Mouse (Mus musculus) B cell, adult 2 months (primary cell): ENCODE data around the gene Nedd9.
"Not testable (repeated sequence)": the region's sequence is repeated elsewhere in the genome, so short reads cannot be mapped to it uniquely, and the experiment has no call there.

ENCODE experiments used
- DNase-seq, 2 experiments: peaks; one replicate each; pipeline ENCODE4 v3.0.0; 2022

The Nedd9 gene

DNA sequence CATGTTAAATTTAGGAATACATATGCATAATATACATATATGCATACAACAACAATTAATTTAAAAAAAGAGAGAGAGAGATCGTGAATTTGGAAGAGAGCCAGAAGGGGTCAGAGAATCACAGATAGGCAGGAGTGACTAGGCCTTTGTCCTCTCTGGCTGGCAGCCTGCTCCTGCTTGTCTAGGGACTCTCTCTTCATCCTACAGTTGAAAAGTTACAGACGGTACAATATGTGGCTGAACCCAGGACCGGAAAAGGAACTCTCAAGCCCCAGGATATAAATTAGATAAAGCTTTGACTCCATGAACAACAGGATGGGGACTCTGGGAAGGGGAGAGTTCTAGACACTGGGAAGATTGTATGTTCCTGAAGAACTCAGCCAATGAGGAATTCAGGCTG, 200.9 kb downstream of the Nedd9 start:
- DNase-seq: no peak

DNA sequence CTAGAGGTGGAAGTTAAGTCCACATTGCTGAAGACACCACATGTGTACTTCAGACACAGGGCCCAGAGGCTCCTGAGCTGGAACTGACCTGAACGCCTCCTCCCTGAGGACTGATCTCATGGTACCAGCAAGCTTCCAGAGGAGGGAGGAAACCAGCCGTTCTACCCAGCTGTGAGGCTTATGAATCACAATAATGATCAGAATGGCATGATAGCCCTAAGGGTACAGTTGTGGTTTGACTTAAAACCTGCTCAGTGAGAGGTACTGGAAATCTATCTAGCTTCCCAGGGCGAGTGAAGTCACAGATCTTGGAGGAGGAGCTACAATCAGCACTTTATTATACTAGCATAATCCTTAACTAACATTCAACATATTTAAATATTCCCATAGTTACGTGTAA, 201.7 kb downstream of the Nedd9 start:
- no peak for DNase-seq

DNA sequence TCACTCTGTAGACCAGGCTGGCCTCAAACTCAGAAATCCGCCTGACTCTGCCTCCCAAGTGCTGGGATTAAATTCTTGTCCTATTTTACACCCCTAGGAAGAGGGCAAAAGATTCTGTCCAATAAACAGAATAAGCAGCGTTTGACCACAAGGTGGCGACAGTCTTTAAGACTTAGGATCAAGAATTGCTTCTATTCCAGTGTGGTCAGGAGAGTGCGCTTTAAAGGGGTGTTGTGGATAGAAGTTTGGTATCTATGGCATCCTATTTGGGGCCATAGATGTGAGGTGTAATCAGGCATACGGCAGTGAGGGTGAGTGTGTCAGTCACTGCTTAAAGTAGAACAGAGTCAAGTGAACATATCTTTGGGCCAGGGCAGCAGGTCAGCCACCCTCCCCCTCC, 203.9 kb downstream of the Nedd9 start:
- DNase-seq: peak; percentile 77 to 81

DNA sequence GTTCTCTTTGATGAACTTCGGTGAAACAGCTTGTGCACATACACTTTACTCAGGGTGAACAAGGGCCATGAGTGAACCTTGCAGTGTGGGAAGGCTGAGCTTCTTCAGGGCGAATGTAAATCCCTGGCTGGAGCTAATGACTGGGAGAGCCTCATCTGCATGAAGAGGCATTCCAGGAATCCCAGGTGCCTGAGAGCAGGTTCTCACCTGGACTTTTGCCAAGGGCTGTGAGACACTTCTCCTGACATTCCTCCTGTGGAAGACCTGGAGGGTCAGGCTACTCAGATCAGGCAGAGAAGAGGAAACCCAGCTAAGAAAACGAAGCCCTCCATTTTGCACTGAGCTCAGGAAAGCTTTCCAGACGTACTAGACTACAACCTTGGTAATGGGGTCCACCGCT, 206.5 kb downstream of the Nedd9 start:
- DNase-seq: no peak

DNA sequence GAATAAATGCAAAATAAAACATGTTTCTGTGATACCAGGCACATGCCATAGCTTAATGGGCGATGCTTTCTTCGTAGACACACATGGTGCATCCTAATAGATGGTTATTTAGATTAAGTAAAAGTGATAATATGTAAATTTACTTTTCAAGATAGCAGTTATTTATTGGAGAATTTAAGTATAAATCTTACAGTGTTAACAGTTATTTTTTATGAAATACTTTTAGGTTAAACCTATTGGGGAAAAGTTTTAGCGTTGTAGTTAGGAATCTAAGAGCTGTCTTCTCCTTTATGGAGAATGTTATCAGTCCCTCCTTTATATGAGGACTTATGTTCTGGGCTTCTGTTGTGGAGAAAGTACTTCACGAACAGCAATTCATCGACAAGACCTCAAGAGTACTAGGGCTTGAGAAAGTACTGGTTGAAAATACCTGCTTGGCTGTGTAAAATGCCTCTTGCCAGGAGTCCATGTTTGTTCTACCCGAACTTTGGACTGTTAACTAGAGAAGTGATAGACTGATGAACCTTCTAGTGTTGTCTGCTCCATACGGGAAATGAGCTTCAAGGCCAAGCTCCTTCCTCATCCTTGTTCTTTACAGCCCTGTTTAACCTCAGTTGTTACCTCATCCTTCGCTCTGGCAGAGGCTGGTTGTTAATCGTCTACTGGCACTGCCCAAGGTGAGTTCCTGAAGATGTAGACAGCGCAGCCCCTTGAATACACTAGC, 213.1 kb downstream of the Nedd9 start, which contains the start of gene Gm17364:
TSS of gene Gm17364 (minus strand) at position 51 of the 724 bp plus-strand sequence.
- DNase-seq: no peak

- DNase-seq: no peak
Measured at GRCm38 (mm10) chr13:41267827-41268408, 219.2 kb downstream of the Nedd9 start.

DNA sequence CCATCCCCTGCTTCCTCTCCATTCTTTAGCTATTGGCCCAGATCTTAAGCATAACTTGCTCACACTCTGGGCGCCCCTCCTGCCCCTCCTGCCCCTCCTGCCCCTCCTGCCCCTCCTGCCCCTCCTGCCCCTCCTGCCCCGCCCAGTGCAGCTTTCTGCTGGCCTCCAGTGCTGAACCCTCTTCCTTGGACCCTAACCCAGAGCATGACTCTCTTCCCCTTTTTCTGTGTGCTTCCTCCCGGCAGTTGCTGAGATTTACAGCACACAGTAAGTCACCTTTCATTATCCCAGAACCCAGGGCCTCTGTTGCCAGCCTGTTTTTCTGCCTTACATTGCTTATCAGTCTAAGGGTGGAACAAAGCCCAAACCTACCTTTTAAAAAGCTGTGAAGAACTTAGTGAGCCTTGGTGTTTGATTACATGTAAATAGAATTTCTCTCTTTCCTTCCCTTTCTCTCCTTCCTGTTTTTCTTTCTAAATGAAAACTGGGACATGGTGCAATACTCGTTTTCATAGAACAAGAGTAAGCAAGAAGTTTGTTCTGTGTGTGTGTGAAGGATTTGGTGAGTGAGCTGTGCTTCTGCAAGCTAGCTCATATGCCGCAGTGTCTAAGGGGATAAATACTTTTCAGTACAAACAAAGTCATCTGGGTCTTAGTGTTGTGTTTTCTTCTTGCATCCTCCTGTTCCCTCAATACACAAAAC, 223.7 kb downstream of the Nedd9 start:
- DNase-seq: no peak

- DNase-seq: not testable (repeated sequence)
Measured at GRCm38 (mm10) chr13:41261617-41262016, 225.5 kb downstream of the Nedd9 start.
